Mouse (Mus musculus) urinary bladder, postnatal 36 days (tissue): ENCODE data around the gene Entpd2.
"Not testable (repeated sequence)": the region's sequence is repeated elsewhere in the genome, so short reads cannot be mapped to it uniquely, and the experiment has no call there.

Experiments
- DNase-seq, 2 experiments: peaks; one replicate each; pipeline ENCODE4 v3.0.0; 2022; ENCODE audit warnings: low spot score in 2 of 2, mixed read lengths in 1 of 2

Gene Entpd2

GRCm38 (mm10) chr2:25394281-25395221 is 1.1 kb upstream of the Entpd2 start:
- peak; percentile 24 to 40 for DNase-seq

DNA sequence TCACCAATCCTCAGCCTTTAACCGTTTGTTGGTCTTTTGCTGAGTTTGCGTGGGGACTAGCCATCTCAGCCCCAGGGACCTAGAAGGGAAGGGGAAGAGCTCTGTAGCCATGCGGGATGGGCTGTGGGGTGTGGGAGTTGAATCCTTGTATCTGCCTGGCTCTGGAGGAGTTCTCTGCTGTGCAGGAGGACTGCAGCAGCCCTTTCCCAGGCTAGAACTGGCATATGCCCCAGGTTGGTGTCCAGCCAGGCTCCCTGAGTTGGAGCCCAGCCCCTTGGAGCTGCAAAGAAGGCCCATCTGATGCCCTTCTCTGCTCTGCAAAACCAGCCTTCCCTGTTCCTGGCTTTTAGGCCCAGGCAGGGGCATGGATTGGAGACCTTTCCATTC is 916 bp downstream of the Entpd2 start:
- DNase-seq, result peak in 1 of 2 experiments; percentile 45

GRCm38 (mm10) chr2:25397010-25397409 is 1.3 kb downstream of the Entpd2 start:
- no peak for DNase-seq

GRCm38 (mm10) chr2:25398065-25398464 is 2.4 kb downstream of the Entpd2 start:
- DNase-seq, result no peak

DNA sequence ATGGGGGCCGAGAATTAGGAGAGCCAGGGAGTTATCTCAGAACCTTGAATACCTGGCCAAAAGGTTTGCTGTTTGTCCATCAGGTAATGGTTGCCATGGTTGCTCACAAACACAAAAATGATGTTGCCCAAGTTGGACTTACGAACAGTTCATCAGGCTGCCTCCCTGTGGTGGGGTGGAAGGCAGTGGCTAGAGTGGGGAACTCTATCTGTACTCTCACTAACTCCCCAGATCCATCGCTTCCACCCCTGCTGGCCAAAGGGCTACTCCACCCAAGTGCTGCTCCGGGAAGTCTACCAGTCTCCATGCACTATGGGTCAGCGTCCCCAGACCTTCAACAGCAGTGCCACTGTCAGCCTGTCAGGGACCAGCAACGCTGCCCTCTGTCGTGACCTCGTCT is 3.4 kb downstream of the Entpd2 start, which contains the start of gene Npdc1:
Gene Npdc1 (plus strand): TSS at position 301 of the 400 bp plus-strand sequence.
- DNase-seq, result no peak

GRCm38 (mm10) chr2:25400291-25400690 is 4.6 kb downstream of the Entpd2 start:
- DNase-seq, result peak in 1 of 2 experiments; percentile 53

GRCm38 (mm10) chr2:25400764-25401163 is 5.1 kb downstream of the Entpd2 start:
- DNase-seq, result peak; percentile 47 to 68

GRCm38 (mm10) chr2:25402377-25402971 is 6.8 kb downstream of the Entpd2 start:
- DNase-seq, result peak; percentile 61 to 76

- peak; percentile 50 to 64 for DNase-seq
These were observed 7.4 kb downstream of the Entpd2 start for GRCm38 (mm10) chr2:25402972-25403601.

DNA sequence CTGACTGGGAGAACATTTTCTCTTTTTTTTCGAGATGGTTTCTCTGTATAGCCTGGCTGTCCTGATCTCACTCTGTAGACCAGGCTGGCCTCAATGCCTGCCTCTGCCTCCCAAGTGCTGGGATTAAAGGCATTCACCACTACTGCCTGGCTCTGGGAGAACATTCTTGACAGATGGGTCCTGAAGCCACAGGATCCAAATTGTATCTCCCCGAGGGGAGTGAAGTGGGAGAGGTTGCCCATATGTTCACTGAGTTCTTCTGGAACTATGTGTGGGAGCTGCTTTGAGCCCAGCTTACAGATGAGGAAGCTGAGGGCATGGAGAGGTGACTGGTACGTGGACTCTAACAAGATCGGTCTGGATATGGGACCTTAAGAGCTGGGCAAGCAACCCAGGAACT is 8.3 kb downstream of the Entpd2 start:
- no peak for DNase-seq

DNA sequence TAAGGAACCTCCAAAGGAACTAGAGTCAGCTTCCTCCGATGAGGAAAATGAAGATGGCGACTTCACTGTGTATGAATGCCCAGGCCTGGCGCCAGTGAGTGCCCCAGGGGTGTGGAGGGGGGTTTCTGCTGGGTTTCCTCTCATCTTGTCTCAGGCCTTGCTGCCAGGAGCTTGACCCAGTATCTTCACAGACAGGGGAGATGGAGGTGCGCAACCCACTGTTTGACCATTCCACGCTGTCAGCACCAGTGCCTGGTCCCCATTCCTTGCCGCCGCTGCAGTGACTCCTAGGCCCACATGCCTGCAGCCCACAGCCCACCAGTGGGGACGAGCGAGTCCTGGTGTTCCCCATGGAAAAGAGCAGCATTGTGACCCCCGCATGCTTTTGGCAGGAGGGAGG is 13.2 kb downstream of the Entpd2 start:
- no peak for DNase-seq

DNA sequence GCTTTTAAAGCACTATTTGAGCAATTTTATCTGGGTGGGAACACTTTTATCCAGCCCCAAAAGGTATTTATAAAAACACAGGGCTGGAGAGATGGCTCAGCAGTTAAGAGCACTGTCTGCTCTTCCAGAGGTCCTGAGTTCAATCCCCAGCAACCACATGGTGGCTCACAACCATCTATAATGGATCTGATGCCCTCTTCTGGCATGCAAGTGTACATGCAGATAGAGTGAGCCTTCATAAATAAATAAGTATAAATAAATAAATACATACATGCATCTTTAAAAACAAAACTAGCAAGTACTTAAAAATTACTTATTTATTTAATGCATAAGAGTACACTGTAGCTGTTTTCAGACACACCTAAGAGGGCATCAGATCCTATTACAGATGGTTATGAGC is 17.8 kb downstream of the Entpd2 start:
- DNase-seq, result not testable (repeated sequence)

GRCm38 (mm10) chr2:25417426-25417825 is 21.8 kb downstream of the Entpd2 start:
- peak in 1 of 2 experiments; percentile 42 for DNase-seq

DNA sequence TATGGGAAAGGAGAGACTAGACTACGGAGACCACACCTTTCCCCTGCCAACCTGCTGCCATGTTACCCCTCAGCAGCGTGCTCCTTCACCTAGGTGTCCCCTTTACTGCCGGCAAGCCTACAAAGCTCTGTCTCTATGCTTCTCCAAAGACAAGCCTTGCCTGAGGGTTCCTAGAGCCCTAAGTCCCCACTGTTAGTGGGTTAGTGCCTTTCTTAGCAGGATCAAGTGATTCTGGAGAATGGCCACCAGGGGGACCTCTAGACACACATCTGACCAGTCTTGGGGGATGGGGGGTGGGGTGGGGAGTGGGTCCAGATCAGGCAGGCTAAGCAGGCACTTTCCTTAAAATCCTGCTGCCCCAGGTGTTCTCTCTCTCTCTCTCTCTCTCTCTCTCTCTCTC is 26.2 kb downstream of the Entpd2 start:
- DNase-seq, result no peak

GRCm38 (mm10) chr2:25422587-25423410 is 27.1 kb downstream of the Entpd2 start, which contains the start of gene Fut7:
Fut7 (plus strand) TSS chr2:25423267.
- peak in 1 of 2 experiments; percentile 40 for DNase-seq

- DNase-seq, result no peak
These were observed 28.0 kb downstream of the Entpd2 start for GRCm38 (mm10) chr2:25423626-25424025.

DNA sequence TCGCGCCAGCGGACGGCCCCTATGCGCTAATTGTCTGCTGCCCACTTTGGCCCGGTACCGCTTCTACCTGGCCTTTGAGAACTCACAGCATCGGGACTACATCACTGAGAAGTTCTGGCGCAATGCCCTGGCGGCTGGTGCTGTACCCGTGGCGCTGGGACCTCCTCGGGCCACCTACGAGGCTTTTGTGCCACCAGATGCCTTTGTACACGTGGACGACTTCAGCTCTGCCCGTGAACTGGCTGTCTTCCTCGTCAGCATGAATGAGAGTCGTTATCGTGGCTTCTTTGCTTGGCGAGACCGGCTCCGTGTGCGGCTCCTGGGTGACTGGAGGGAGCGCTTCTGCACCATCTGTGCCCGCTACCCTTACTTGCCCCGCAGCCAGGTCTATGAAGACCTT is 29.8 kb downstream of the Entpd2 start:
- DNase-seq, result no peak

- DNase-seq, result peak; percentile 46 to 56
These were observed 31.1 kb downstream of the Entpd2 start for GRCm38 (mm10) chr2:25426721-25427191.

- no peak for DNase-seq
These were observed 31.6 kb downstream of the Entpd2 start for GRCm38 (mm10) chr2:25427256-25427655.

DNA sequence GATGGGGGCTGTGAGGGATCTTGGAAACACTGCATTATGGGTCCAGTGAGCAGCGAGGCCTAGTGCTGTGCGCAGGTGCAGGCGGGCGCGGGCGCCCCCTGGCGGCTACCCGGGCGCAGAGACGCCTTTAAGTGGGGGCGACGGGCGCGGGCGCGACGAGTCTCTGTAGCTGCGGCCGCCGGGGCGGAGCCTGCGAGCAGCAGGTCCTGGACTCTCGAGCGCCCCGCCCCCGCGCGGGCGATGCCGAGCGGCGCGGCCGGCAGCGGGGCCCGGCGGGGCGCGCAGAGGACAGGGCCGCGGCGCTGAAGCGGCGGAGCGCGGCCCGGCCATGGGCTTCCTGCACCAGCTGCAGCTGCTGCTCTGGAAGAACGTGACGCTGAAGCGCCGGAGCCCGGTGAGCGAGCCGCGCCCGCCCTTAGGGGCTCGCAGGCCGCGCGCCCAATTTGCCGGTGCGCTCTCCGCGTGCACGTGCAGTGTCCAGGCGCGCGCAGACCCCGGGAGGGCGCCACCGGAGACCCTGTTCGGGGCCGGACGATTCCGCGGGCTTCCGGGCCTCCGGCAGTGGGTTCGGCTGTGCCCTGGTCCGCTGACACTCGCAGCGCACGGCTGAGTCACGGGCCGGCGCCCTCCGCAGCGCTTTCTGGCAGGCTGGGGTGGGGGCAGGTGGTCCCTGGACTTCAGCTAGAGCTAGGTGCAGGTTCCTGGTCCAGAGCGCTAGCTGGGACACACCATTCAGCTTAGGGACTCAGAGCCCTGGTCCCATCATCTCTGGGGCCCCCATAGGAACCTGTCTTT is 33.0 kb downstream of the Entpd2 start, which contains the start of gene Abca2:
Gene Abca2 (plus strand): TSS at position 262 of the 795 bp plus-strand sequence.
- DNase-seq, result peak; percentile 84 to 93
